Mouse (Mus musculus) brown adipose tissue, adult 24 weeks (tissue): ENCODE results near the gene Lrrc25. TPM values are rescaled to one million over a fixed set of nuclear protein-coding genes. Genes with fewer than 3 reads are reported as not detected.
"Not testable (repeated sequence)": the region's sequence is repeated elsewhere in the genome, so short reads cannot be mapped to it uniquely, and the experiment has no call there.

Experiments used
- H3K27ac ChIP-seq: fragments of 200-500 bp; replicated peaks from 2 replicates; pipeline ENCODE4 v1.5.1; 2012; ENCODE audit warnings: low read depth, mild to moderate bottlenecking, low read length
- H3K4me1 ChIP-seq: fragments of 200-500 bp; 2 replicates; pipeline ENCODE4 v1.6.1; 2012; ENCODE audit warnings: low read length, mixed read lengths; ENCODE audit not compliant: control insufficient read depth, insufficient read depth, insufficient read length
- H3K4me3 ChIP-seq: fragments of 200-500 bp; 2 replicates; pipeline ENCODE4 v1.5.1; 2012; ENCODE audit warnings: low read depth, mild to moderate bottlenecking, low read length, moderate library complexity; ENCODE audit not compliant: insufficient read depth
- polyA plus RNA-seq: library from polyadenylated mRNA; stranded (reverse); fragments of >200 nt; gene quantifications from 2 replicates; pipeline ENCODE4 v1.2.4, GENCODE M21; 2012; ENCODE audit not compliant: missing spikeins, insufficient read depth, insufficient read length

Gene Lrrc25
- polyA plus RNA-seq, result 2.0 TPM in 2 replicates

DNA sequence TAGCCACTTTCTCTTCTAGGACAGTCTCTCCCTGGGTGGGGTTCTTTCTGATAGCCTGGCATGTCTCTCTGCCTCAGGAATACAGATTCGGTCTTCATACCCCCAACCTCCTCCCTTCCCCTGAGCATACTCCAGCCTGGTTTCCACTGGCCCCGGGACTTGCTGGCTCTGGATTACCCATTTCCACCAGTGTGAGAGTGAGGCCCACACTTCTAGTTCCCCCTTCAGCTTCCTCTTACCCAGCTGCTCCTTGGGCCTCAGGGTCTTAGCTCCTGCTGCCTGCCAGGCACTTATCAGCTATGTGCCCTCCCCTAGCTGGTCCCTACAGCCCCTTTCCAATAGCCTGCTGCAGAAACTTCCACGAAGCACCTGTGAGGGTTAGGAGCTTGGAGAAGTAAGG, at the start of gene Lrrc25:
Lrrc25 (plus strand) TSS at position 262 of the 400 bp plus-strand sequence.
- H3K4me1 ChIP-seq, result no peaks in the 10 kb centered on the region; the same call in 1 of the 2 replicates
- peak within 1 kb of the TSS; percentile 86 for H3K27ac ChIP-seq
- peak within 1 kb of the TSS; percentile 59 for H3K4me3 ChIP-seq

DNA sequence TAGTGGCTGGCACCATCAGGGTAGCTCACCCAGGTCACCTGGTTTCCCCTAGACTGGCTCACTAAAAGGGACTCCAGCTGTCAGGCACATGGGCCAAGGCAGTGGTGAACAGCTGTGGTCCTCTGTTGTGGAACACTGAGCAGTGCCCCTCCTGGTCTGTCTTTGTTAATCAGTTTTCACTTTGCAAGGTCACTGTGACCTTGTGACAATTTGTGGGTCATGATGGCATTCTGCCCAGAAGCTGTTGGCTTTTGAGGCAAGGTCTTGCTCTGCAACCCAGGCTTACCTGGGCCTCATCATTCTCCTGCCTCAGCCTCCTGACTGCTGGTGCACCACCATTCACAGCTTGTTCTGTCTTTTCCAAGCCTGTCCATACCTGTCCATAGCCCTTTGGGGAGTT, 45.6 kb upstream of the Lrrc25 start:
- Histone ChIP-seq H3K4me1 (peaks cover 37% of the 10 kb centered on the region), H3K27ac (no peak overlapping the region), H3K4me3 (no peak overlapping the region)

- Histone ChIP-seq H3K4me1 (peaks cover 35% of the 10 kb centered on the region), H3K4me3 (no peak overlapping the region), H3K27ac (no peak overlapping the region)
These were observed 45.0 kb upstream of the Lrrc25 start for GRCm38 (mm10) chr8:70570990-70571389.

DNA sequence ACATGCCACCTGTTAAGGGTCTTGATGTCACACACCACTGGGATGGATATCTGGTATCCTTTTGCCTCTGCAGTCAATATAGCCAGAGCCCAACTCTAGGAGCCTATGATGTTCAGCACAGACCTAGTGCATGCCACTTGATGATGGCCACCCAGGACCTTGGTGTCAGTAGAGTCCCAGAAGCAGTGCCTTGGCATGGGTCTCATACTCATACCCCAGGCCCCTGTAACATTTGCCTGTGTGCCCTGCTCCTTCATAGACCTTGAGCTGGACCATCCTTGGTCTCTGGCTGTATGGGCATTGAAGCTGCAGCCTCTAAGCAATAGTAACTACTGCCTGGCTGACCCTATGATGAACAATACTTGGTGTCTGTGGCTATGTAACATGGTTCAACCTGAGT, 41.7 kb upstream of the Lrrc25 start:
- Histone ChIP-seq H3K27ac (0 out of 2 replicates have a peak overlapping the region, but pooled peaks have one; percentile 35), H3K4me3 (no peak overlapping the region)

GRCm38 (mm10) chr8:70574915-70575314, 41.0 kb upstream of the Lrrc25 start:
- peak overlapping the region; percentile 53 for H3K27ac ChIP-seq
- H3K4me1 ChIP-seq, result peaks cover 31% of the 10 kb centered on the region

More for the DNA sequence above, 41.7 kb upstream of the Lrrc25 start:
- H3K4me1 ChIP-seq, result peaks cover 35% of the 10 kb centered on the region

GRCm38 (mm10) chr8:70577207-70577606, 38.7 kb upstream of the Lrrc25 start:
- Histone ChIP-seq H3K27ac (no peak overlapping the region), H3K4me3 (no peak overlapping the region), H3K4me1 (peaks cover 16% of the 10 kb centered on the region)

More at GRCm38 (mm10) chr8:70574915-70575314, 41.0 kb upstream of the Lrrc25 start:
- H3K4me3 ChIP-seq, result no peak overlapping the region

GRCm38 (mm10) chr8:70583476-70584387, 32.2 kb upstream of the Lrrc25 start:
- no peak overlapping the region for H3K27ac ChIP-seq
- H3K4me3 ChIP-seq, result no peak overlapping the region
- H3K4me1 ChIP-seq, result no peaks in the 10 kb centered on the region; the same call in 1 of the 2 replicates

DNA sequence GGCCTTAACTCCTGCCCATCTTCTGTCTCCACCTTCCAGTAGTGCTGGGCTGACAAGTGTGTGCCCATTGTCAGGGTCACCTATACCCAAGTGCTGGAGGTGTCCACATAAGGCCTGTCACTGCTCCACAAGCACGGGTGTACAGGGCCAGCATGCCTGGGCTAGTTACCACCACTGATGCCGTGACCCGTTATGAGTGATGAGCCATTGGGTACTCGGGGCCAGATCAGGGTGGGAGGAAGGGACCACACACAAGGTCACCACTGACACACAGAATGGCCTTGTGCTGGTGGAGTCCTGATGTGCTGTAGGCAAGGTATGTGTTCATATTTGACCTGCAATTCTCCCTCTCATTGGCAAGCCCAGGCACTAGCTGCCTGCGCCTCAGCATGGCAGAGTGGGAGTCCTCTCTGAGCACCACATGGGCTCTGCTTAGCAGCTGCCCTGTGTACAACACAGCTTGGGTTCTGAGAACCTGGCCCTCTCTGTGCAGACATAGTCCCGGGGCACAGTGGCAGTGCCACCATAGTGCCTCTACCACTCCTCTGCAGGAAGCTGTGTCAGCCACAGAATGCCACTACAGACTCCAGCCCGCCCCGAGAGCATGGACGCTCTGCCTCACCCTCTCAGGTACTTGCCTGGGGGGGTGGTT, 31.2 kb upstream of the Lrrc25 start:
- Histone ChIP-seq H3K4me1 (no peaks in the 10 kb centered on the region; the same call in 1 of the 2 replicates), H3K4me3 (no peak overlapping the region), H3K27ac (no peak overlapping the region)

DNA sequence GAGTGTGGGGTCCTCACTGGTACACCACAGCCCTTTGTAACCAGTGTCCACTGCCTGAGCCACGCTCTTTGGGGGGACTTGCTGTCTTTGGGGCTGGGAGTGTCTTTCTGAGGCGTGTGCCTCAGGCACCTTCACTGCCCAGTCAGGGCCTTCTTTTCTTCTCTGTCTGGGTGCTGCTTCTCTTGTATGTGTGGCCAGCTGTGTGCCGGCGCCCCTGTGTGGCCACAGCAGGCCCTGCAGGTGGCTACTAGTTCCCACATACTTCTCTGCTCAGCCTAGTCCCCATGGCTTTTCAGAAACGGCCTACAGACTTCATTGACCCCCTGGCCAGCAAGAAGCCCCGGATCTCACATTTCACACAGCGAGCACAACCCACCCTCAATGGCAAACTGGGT, 30.7 kb upstream of the Lrrc25 start:
- no peak overlapping the region for H3K27ac ChIP-seq
- no peaks in the 10 kb centered on the region; the same call in 1 of the 2 replicates for H3K4me1 ChIP-seq
- no peak overlapping the region for H3K4me3 ChIP-seq

- H3K4me1 ChIP-seq, H3K27ac ChIP-seq, H3K4me3 ChIP-seq: not testable (repeated sequence)
These were observed 28.0 kb upstream of the Lrrc25 start for GRCm38 (mm10) chr8:70587955-70588354.

- Histone ChIP-seq H3K4me1 (peaks cover 7% of the 10 kb centered on the region; the same call in 1 of the 2 replicates), H3K27ac (no peak overlapping the region)
These were observed 24.4 kb upstream of the Lrrc25 start for GRCm38 (mm10) chr8:70591569-70591968.

GRCm38 (mm10) chr8:70593173-70593572, 22.8 kb upstream of the Lrrc25 start:
- H3K4me3 ChIP-seq, result 0 out of 2 replicates have a peak overlapping the region, but pooled peaks have one; percentile 27
- peaks cover 7% of the 10 kb centered on the region; the same call in 1 of the 2 replicates for H3K4me1 ChIP-seq
- H3K27ac ChIP-seq, result no peak overlapping the region

More at GRCm38 (mm10) chr8:70591569-70591968, 24.4 kb upstream of the Lrrc25 start:
- no peak overlapping the region for H3K4me3 ChIP-seq

DNA sequence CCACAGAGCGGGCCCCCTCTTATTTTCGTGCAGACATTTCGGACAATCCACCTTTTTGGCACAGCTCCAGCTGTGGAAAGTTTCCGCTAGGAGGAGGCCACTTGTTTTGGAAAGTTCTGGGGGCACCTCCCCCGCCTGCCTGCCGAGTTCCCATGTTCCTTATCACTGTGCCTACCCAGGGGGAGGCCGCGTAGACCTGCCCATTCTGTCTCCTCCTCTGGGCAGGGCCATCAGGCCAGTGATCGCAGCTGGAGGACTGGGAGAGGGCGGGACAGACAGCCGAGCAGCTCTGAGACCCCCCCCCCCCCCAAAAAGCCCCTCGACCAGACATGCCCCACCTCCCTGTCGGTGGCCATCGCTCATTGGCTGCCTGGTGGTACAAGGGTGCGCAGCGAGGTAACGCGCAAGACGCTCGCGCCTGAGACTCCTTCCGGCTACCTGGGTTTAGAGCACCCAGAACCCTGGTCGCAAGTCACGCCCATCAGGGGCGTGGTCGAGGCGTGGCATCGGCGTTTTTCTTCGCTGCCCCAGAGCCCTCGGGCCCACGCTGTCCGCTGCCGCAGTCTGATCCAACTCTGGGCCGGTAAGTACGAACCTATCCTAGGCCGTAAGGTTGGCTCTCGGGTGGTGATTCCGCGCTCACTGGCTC, 21.9 kb upstream of the Lrrc25 start, which contains the start of gene Isyna1:
Isyna1 (plus strand) TSS at position 413 of the 649 bp plus-strand sequence.
- H3K4me1 ChIP-seq, result peaks cover 7% of the 10 kb centered on the region; the same call in 1 of the 2 replicates
- peak within 1 kb of the TSS; percentile 67 for H3K4me3 ChIP-seq
- H3K27ac ChIP-seq, result no peak within 1 kb of the TSS

- Histone ChIP-seq H3K4me1 (peaks cover 7% of the 10 kb centered on the region; the same call in 1 of the 2 replicates), H3K4me3 (peak overlapping the region; percentile 67), H3K27ac (no peak overlapping the region)
These were observed 21.1 kb upstream of the Lrrc25 start for GRCm38 (mm10) chr8:70594621-70595564.
